Mouse (Mus musculus) retina, postnatal 7 days (tissue): ENCODE measurements around the gene Krt12.

ENCODE experiments used
- DNase-seq: peaks from one replicate; pipeline ENCODE4 v3.0.0-alpha.2; 2012; ENCODE audit warnings: low read depth, low spot score

Gene Krt12

GRCm38 (mm10) chr11:99422159-99422558 lies at the start of gene Krt12:
Krt12 (minus strand) TSS chr11:99422259.
- DNase-seq = no peak

- no peak for DNase-seq
Observed at GRCm38 (mm10) chr11:99469228-99469627, 47.2 kb upstream of the Krt12 start.

- DNase-seq = no peak
Observed at GRCm38 (mm10) chr11:99468566-99468965, 46.5 kb upstream of the Krt12 start.

- DNase-seq = no peak
Observed at GRCm38 (mm10) chr11:99466316-99466715, 44.3 kb upstream of the Krt12 start.

- DNase-seq = peak; percentile 85
Observed at GRCm38 (mm10) chr11:99464836-99465235, 42.8 kb upstream of the Krt12 start.

- peak; percentile 77 for DNase-seq
Observed at GRCm38 (mm10) chr11:99463155-99463554, 41.1 kb upstream of the Krt12 start.

- DNase-seq = no peak
Observed at GRCm38 (mm10) chr11:99461736-99462135, 39.7 kb upstream of the Krt12 start.

- DNase-seq = no peak
Observed at GRCm38 (mm10) chr11:99458887-99459286, 36.8 kb upstream of the Krt12 start.

- DNase-seq = no peak
Observed at GRCm38 (mm10) chr11:99454759-99455158, 32.7 kb upstream of the Krt12 start.

GRCm38 (mm10) chr11:99454044-99454443 lies 32.0 kb upstream of the Krt12 start:
- DNase-seq = no peak

GRCm38 (mm10) chr11:99448769-99449168 lies 26.7 kb upstream of the Krt12 start:
- no peak for DNase-seq

GRCm38 (mm10) chr11:99441220-99441619 lies 19.2 kb upstream of the Krt12 start:
- no peak for DNase-seq

GRCm38 (mm10) chr11:99439465-99439864 lies 17.4 kb upstream of the Krt12 start:
- no peak for DNase-seq

- no peak for DNase-seq
Observed at GRCm38 (mm10) chr11:99437972-99438371, 15.9 kb upstream of the Krt12 start, which contains the start of gene Krt20. Krt20 (minus strand) TSS chr11:99438150.

GRCm38 (mm10) chr11:99436625-99437024 lies 14.6 kb upstream of the Krt12 start:
- no peak for DNase-seq

GRCm38 (mm10) chr11:99430670-99431069 lies 8.6 kb upstream of the Krt12 start:
- peak; percentile 65 for DNase-seq

- DNase-seq = no peak
Observed at GRCm38 (mm10) chr11:99420586-99420985, 1.5 kb downstream of the Krt12 start.

- DNase-seq = no peak
Observed at GRCm38 (mm10) chr11:99417819-99418218, 4.2 kb downstream of the Krt12 start.

- DNase-seq = no peak
Observed at GRCm38 (mm10) chr11:99416902-99417301, 5.2 kb downstream of the Krt12 start.

- no peak for DNase-seq
Observed at GRCm38 (mm10) chr11:99414463-99415147, 7.5 kb downstream of the Krt12 start.

- DNase-seq = peak; percentile 30
Observed at GRCm38 (mm10) chr11:99413247-99413646, 8.8 kb downstream of the Krt12 start.

GRCm38 (mm10) chr11:99406186-99406585 lies 15.9 kb downstream of the Krt12 start:
- no peak for DNase-seq

- DNase-seq = no peak
Observed at GRCm38 (mm10) chr11:99399956-99400549, 22.0 kb downstream of the Krt12 start.
